Mouse (Mus musculus) olfactory bulb, adult 2 months (tissue): ENCODE measurements around the gene Prss36.

ENCODE experiments used
- CTCF ChIP-seq: fragments of 200-500 bp; IDR thresholded peaks from 2 replicates; pipeline ENCODE4 v1.5.1; 2012; ENCODE audit warnings: low read depth, mild to moderate bottlenecking, low read length, moderate library complexity; ENCODE audit not compliant: insufficient read depth
- POLR2A ChIP-seq: fragments of 200-500 bp; IDR thresholded peaks from 2 replicates; pipeline ENCODE4 v1.6.1; 2012; ENCODE audit warnings: mild to moderate bottlenecking, low read depth, low read length, moderate library complexity; ENCODE audit not compliant: insufficient read depth

DNA sequence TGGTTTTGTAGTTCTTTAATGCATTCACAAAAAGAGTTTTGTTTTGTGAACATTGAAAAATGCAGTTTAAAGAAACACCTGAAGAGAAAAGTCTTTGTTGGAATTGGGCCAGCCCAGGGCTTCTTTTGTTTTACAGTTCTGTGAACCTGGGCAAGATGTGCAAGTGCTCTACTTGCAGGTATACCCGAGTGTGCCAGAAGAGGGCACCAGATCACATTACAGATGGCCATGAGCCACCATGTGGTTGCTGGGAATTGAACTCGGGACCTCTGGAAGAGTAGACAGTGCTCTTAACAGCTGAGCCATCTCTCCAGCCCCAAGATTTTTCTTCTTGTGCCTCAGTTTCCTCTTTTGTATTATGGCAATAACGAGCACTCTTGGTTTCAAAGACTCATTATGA is 28.3 kb downstream of the Prss36 start:
- TF ChIP-seq CTCF: no peak
- no peak for TF ChIP-seq POLR2A
